Mouse (Mus musculus): ENCODE measurements around the gene Sart3.

GRCm38 (mm10) chr5:113806414-113806813 lies 34.1 kb upstream of the Sart3 start:
- TF ChIP-seq MAFK (IDR thresholded peaks at IDR 0.05; ENCODE audit: insufficient read depth, low read depth, low read length) (no peak), ZC3H11A (IDR thresholded peaks at IDR 0.05; ENCODE audit: borderline replicate concordance, low read depth, low read length) (no peak), CHD2 (IDR thresholded peaks at IDR 0.05; ENCODE audit: low read depth, low read length) (no peak)

Measured in ES-E14 (cell line).